Mouse (Mus musculus): ENCODE results near the gene Ckm.
A peak's percentile ranks its signal among the peaks of the same experiment; 100 is the strongest.

Ckm gene

GRCm38 (mm10) chr7:19404476-19404875 lies at the start of gene Ckm:
Ckm (plus strand) TSS chr7:19404776.
- no peak for DNase-seq (ENCODE audit: low read depth, low spot score)

- DNase-seq (ENCODE audit: low read depth, low spot score): no peak
Observed at GRCm38 (mm10) chr7:19354991-19355390, 49.6 kb upstream of the Ckm start.

- no peak for DNase-seq (ENCODE audit: low read depth, low spot score)
Observed at GRCm38 (mm10) chr7:19356311-19356710, 48.3 kb upstream of the Ckm start.

- DNase-seq (ENCODE audit: low read depth, low spot score): no peak
Observed at GRCm38 (mm10) chr7:19357381-19358375, 46.9 kb upstream of the Ckm start.

- peak; percentile 23 for DNase-seq (ENCODE audit: low read depth, low spot score)
Observed at GRCm38 (mm10) chr7:19358634-19359033, 45.9 kb upstream of the Ckm start.

- peak; percentile 90 for DNase-seq (ENCODE audit: low read depth, low spot score)
Observed at GRCm38 (mm10) chr7:19359299-19359891, 45.2 kb upstream of the Ckm start, which contains the start of the genes Cd3eap and Ppp1r13l. Cd3eap (minus strand) TSS chr7:19359483. Ppp1r13l (plus strand) TSS chr7:19359749.

- no peak for DNase-seq (ENCODE audit: low read depth, low spot score)
Observed at GRCm38 (mm10) chr7:19359892-19360641, 44.5 kb upstream of the Ckm start.

GRCm38 (mm10) chr7:19360944-19361343 lies 43.6 kb upstream of the Ckm start:
- peak; percentile 78 for DNase-seq (ENCODE audit: low read depth, low spot score)

- DNase-seq (ENCODE audit: low read depth, low spot score): peak; percentile 84
Observed at GRCm38 (mm10) chr7:19361720-19362119, 42.9 kb upstream of the Ckm start.

GRCm38 (mm10) chr7:19362276-19362675 lies 42.3 kb upstream of the Ckm start:
- DNase-seq (ENCODE audit: low read depth, low spot score): no peak

- peak; percentile 66 for DNase-seq (ENCODE audit: low read depth, low spot score)
Observed at GRCm38 (mm10) chr7:19363881-19364280, 40.7 kb upstream of the Ckm start.

GRCm38 (mm10) chr7:19365376-19365775 lies 39.2 kb upstream of the Ckm start:
- no peak for DNase-seq (ENCODE audit: low read depth, low spot score)

GRCm38 (mm10) chr7:19368380-19368779 lies 36.2 kb upstream of the Ckm start:
- no peak for DNase-seq (ENCODE audit: low read depth, low spot score)

- DNase-seq (ENCODE audit: low read depth, low spot score): peak; percentile 73
Observed at GRCm38 (mm10) chr7:19369823-19370425, 34.7 kb upstream of the Ckm start.

- DNase-seq (ENCODE audit: low read depth, low spot score): no peak
Observed at GRCm38 (mm10) chr7:19373367-19373766, 31.2 kb upstream of the Ckm start.

GRCm38 (mm10) chr7:19375368-19375767 lies 29.2 kb upstream of the Ckm start:
- DNase-seq (ENCODE audit: low read depth, low spot score): no peak

- no peak for DNase-seq (ENCODE audit: low read depth, low spot score)
Observed at GRCm38 (mm10) chr7:19376019-19376418, 28.6 kb upstream of the Ckm start.

- no peak for DNase-seq (ENCODE audit: low read depth, low spot score)
Observed at GRCm38 (mm10) chr7:19378049-19378448, 26.5 kb upstream of the Ckm start.

GRCm38 (mm10) chr7:19381377-19382165 lies 23.0 kb upstream of the Ckm start, which contains the start of gene Ercc2:
Ercc2 (plus strand) TSS chr7:19382010.
- DNase-seq (ENCODE audit: low read depth, low spot score): peak; percentile 99

GRCm38 (mm10) chr7:19382166-19382541 lies 22.4 kb upstream of the Ckm start:
- no peak for DNase-seq (ENCODE audit: low read depth, low spot score)

- no peak for DNase-seq (ENCODE audit: low read depth, low spot score)
Observed at GRCm38 (mm10) chr7:19383708-19384107, 20.9 kb upstream of the Ckm start.
